Mouse (Mus musculus) A20 (cell line): Measurements from ENCODE around the gene Sfmbt1.
"Not testable (repeated sequence)": the region's sequence is repeated elsewhere in the genome, so short reads cannot be mapped to it uniquely, and the experiment has no call there.

Experiments used
- DNase-seq: peaks from one replicate; pipeline ENCODE4 v3.0.0-alpha.2; 2011; ENCODE audit warnings: low read depth, low spot score

Sfmbt1 gene

GRCm38 (mm10) chr14:30716051-30716952 lies 1.7 kb downstream of the Sfmbt1 start:
- peak; percentile 86 for DNase-seq

- peak; percentile 70 for DNase-seq
Observed at GRCm38 (mm10) chr14:30716953-30717285, 2.3 kb downstream of the Sfmbt1 start.

GRCm38 (mm10) chr14:30718696-30719095 lies 4.0 kb downstream of the Sfmbt1 start:
- not testable (repeated sequence) for DNase-seq

- DNase-seq: no peak
Observed at GRCm38 (mm10) chr14:30719514-30719913, 4.9 kb downstream of the Sfmbt1 start.

GRCm38 (mm10) chr14:30721850-30722249 lies 7.2 kb downstream of the Sfmbt1 start:
- DNase-seq: no peak

GRCm38 (mm10) chr14:30722406-30722805 lies 7.8 kb downstream of the Sfmbt1 start:
- DNase-seq: no peak

GRCm38 (mm10) chr14:30731896-30732295 lies 17.2 kb downstream of the Sfmbt1 start:
- DNase-seq: no peak

GRCm38 (mm10) chr14:30734665-30735064 lies 20.0 kb downstream of the Sfmbt1 start:
- DNase-seq: no peak

GRCm38 (mm10) chr14:30735810-30736209 lies 21.2 kb downstream of the Sfmbt1 start:
- no peak for DNase-seq

- DNase-seq: no peak
Observed at GRCm38 (mm10) chr14:30736413-30736812, 21.8 kb downstream of the Sfmbt1 start.

- DNase-seq: no peak
Observed at GRCm38 (mm10) chr14:30743891-30744290, 29.2 kb downstream of the Sfmbt1 start.

GRCm38 (mm10) chr14:30746160-30746559 lies 31.5 kb downstream of the Sfmbt1 start:
- no peak for DNase-seq

GRCm38 (mm10) chr14:30757239-30757638 lies 42.6 kb downstream of the Sfmbt1 start:
- no peak for DNase-seq

GRCm38 (mm10) chr14:30761211-30761610 lies 46.6 kb downstream of the Sfmbt1 start:
- peak; percentile 68 for DNase-seq

- DNase-seq: no peak
Observed at GRCm38 (mm10) chr14:30762131-30762903, 47.7 kb downstream of the Sfmbt1 start.

GRCm38 (mm10) chr14:30762904-30763568 lies 48.4 kb downstream of the Sfmbt1 start:
- DNase-seq: peak; percentile 86

- DNase-seq: peak; percentile 84
Observed at GRCm38 (mm10) chr14:30784614-30785013, 70.0 kb downstream of the Sfmbt1 start.

- DNase-seq: no peak
Observed at GRCm38 (mm10) chr14:30789471-30789870, 74.8 kb downstream of the Sfmbt1 start.

- no peak for DNase-seq
Observed at GRCm38 (mm10) chr14:30792871-30793270, 78.2 kb downstream of the Sfmbt1 start.

- DNase-seq: no peak
Observed at GRCm38 (mm10) chr14:30801756-30802155, 87.1 kb downstream of the Sfmbt1 start.

GRCm38 (mm10) chr14:30821136-30821535 lies 106.5 kb downstream of the Sfmbt1 start:
- no peak for DNase-seq

- DNase-seq: no peak
Observed at GRCm38 (mm10) chr14:30824456-30824995, 109.9 kb downstream of the Sfmbt1 start.
